Mouse (Mus musculus) brain, embryonic 14.5 days (tissue): ENCODE measurements around the gene Anapc5.

Source experiments
- CTCF ChIP-seq: fragments of 200-500 bp; IDR thresholded peaks from 2 replicates; pipeline ENCODE4 v1.5.1; 2012; ENCODE audit warnings: inconsistent platforms, mild to moderate bottlenecking, moderate library complexity, borderline replicate concordance; ENCODE audit not compliant: insufficient read depth, insufficient read length; ENCODE audit errors: extremely low read depth
- POLR2A ChIP-seq: fragments of 200-500 bp; IDR thresholded peaks from 2 replicates; pipeline ENCODE4 v1.6.1; 2012; ENCODE audit warnings: mild to moderate bottlenecking, inconsistent platforms, borderline replicate concordance; ENCODE audit not compliant: poor library complexity, insufficient read depth, insufficient read length, severe bottlenecking; ENCODE audit errors: extremely low read depth

- TF ChIP-seq CTCF (no peak), POLR2A (no peak)
Measured at GRCm38 (mm10) chr5:122863053-122863452, 41.9 kb upstream of the Anapc5 start.
